Mouse (Mus musculus): ENCODE results near the gene Prdm16. TPM values are rescaled to one million over a fixed set of nuclear protein-coding genes. Genes with fewer than 3 reads are reported as not detected.

Gene Prdm16
- total RNA-seq, 2 experiments from 2014 or later: 12.0 to 15.3 TPM

DNA sequence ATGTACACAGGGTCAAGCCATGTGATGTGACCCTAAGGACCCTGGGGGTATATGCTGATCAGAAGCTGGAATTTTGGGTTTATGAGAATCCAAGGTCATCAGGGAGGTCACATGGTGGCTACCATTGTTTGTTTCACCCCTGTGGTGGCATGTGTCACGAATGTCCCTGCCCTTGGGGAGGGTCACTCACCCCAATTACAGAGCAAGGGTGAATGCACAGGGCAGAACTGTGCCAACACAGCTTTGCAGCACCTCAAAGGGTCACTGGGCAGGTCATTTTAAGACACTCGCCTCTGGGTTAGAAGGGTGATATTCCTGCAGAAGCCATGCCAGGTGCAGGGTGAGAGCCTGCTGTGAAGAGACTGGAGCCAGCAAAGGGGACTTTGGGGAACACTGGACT lies 206.9 kb downstream of the Prdm16 start:
- DNase-seq (ENCODE audit: low spot score in 2 of 2): no peak

DNA sequence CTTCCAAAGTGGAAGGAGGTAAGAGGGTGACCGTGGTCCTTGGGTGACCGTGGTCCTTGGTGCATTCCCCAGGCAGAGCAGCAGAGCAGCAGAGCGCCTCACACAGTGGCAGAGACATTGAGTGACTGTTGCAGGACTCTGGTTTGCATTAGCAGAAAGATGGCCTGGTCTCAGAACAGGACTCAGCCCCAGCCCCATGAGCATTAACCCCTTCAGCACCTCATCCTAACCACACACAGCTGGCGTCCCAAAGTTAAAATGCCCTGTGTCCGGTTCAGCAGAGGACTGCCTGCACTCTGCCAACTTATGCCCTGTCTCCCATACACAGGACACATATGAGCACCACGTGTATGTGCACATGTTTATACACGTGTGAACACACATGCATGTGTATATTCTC lies 209.8 kb downstream of the Prdm16 start:
- DNase-seq (ENCODE audit: low spot score in 2 of 2): no peak

DNA sequence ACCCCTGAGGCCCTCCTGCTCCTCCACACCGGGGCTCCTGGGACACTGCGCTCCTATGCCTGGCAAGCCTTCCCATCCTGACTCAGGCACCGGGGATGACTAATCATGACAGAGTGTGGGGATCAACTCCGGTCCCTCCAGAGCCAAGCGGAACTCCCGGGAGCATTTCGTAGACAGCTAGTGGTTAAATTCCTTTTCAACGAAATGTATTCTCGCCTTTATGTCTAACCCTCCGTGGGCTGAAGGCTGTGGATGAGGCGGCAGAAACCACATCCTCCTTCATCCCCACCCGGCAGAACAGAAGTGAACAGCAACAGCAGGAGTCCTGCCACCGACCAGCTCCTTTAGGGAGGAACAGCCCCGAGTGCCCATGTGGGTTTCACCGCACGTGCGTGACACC lies 211.4 kb downstream of the Prdm16 start:
- DNase-seq (ENCODE audit: low spot score in 2 of 2): no peak

DNA sequence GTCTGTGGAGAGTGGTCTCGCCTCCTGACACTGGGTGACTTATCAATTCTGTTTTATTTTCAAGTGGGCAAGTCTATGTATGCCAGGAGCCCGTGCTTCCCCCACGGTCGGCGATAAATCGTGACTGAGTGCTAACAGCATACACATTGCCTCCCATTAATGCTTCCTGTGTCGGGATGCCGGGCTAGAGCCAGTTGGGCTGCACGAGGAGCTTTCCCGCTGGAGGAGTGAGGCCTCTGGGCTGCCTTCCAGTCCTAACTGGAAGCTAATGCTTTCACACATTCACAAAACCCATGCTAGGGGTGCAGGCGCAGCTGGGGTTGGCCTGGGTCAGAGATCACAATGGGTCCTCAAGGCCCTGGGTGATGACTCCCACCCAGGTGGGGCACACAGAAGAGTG lies 212.0 kb downstream of the Prdm16 start:
- peak in 1 of 2 experiments; percentile 33 for DNase-seq (ENCODE audit: low spot score in 2 of 2)

DNA sequence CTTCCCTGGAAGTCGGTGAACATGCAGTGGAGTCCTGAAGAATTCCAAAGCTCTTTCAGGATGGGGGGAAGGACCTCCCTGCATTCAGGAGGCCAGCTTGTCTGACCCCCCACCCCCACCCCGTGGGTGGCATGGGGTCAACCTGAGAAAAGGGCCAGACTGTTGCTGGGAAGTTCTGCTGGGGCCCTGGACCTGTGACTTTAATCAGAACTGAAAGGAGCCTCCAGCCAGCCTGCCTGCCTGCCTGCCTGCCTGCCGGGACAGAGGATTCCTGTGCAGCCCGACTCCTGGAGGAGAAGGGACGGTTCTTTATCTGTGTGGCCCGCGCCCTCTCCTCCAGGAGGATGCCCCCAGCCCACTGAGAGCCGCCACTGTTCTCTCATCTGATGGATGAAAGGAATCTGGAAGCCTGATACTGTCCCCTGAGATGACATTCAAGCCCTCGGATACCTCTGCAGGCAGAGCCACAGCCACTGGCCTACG lies 214.2 kb downstream of the Prdm16 start:
- DNase-seq (ENCODE audit: low spot score in 2 of 2): no peak

DNA sequence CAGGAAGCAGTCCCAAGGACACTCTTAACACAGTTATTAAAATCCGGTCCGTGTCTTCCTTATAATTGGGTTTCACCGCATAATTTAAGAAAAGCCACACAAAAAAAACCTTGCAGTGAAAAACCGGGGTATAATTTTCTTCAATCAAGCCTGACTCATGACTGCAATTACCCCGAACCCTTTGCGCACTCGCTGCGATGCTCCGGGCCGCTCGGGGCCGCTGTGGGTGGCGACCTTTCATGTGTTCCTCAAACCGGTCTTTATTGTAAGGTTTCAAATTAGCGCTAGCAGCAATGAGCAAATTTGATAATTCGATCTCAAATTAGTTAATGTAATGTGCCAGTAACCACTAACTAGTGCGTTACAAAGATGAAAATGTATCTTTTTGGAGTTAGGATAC lies 215.9 kb downstream of the Prdm16 start:
- DNase-seq (ENCODE audit: low spot score in 2 of 2): no peak

GRCm38 (mm10) chr4:154419766-154420165 lies 216.9 kb downstream of the Prdm16 start:
- DNase-seq (ENCODE audit: low spot score in 2 of 2): no peak

GRCm38 (mm10) chr4:154418993-154419392 lies 217.7 kb downstream of the Prdm16 start:
- DNase-seq (ENCODE audit: low spot score in 2 of 2): no peak

DNA sequence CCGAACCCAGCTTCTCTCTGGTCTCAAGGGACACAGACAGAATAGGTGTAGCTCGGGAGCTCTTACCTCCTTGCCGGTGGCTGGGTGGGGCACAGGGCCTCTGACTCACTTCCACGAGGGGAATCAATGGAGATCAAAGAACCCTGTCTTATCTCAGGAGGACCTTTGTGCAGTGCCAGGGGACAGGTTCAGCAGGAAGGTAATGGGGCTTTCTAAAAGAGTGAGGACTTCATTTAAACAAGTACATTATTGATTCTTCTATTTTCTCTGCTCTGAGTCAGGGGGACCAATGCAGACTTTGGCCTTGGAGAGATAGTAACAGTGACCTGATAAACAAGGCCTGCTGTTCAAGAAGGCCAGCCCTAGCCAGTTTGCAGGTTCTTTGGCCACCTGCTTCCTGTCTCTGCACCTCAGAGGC lies 218.3 kb downstream of the Prdm16 start:
- no peak for DNase-seq (ENCODE audit: low spot score in 2 of 2)

GRCm38 (mm10) chr4:154416728-154417127 lies 219.9 kb downstream of the Prdm16 start:
- no peak for DNase-seq (ENCODE audit: low spot score in 2 of 2)

DNA sequence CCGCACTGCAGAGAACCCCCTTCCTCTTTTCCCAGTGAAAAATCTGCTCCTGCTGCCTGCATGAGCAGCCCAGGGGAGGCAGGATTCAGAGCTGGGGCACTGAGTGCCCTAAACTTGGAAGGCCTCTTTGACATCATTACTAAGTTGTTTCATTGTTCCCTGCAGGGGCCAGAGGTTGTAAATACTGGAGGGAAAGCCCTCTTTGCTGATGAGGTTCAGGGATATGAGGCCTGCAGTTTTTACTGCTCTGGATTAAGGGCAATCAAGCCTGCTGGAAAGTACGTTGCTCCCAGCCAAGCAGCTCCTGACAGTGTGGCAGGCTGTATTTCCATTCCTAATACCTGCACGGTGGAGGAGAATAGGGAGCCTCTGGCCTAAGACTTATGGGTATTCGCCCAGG lies 221.8 kb downstream of the Prdm16 start:
- no peak for DNase-seq (ENCODE audit: low spot score in 2 of 2)

DNA sequence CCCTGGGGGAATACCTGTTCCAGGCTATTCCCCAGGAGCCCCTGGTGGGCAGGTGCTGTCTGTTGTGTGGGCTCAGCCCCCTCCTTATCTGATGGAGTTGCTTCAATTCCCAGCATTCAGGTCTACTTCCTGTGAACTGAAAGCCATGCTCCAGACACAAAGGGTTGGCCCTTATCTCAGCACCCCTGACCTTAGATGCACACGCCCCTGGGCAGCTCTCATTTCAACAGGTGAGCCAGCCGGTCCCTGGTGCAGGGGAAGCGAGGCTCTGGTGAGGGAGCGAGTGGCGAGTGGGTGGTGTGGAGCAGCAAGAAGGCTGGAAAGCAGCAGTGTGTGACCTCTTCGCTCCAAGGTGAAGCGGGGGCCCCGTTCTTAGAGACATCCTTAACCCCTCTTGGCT lies 226.1 kb downstream of the Prdm16 start:
- no peak for DNase-seq (ENCODE audit: low spot score in 2 of 2)

DNA sequence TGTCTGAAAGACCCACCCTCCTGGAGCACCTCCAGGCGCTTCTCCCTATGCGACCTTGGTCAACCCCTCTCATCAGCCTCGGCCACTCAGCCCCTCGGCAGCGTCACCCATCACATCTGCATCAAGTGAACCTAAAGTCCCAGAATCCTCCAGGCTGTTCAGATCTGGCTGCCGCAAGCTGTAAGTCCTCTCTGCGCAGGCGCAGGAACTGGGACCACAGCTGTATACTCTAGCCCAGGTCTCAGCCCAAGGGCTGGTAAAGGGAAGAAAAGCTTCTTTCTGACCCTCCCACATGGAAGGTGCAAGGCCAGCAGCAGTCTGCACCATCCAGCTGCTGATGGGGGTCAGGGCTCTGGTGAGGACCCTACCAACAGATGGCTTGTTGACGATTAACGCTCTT lies 226.8 kb downstream of the Prdm16 start:
- DNase-seq (ENCODE audit: low spot score in 2 of 2): no peak

DNA sequence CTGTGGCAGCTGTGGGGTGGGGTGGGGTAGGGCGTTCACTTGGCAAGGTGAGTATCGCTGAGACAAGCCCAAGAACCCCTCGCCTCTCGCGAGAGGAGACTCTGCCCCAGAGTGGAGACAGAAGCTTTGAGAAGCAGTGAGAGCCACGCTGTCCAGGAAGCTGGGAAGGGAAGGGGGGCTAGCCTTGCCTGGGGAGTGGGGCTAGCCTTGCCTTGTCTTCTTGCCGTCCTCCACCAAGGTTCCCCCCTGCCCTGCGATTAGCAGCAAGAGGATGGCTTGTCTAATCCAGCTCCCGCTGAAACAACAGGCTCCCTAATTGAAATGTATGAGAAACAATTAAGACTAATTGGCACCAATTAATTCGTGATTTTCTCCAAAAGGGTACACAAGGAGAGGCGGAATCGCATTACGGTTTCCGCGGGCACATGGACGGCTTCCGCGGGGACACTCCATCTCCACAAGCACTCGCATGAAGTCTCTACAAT lies 227.4 kb downstream of the Prdm16 start:
- peak in 1 of 2 experiments; percentile 64 for DNase-seq (ENCODE audit: low spot score in 2 of 2)

GRCm38 (mm10) chr4:154402948-154403347 lies 233.7 kb downstream of the Prdm16 start:
- no peak for DNase-seq (ENCODE audit: low spot score in 2 of 2)

DNA sequence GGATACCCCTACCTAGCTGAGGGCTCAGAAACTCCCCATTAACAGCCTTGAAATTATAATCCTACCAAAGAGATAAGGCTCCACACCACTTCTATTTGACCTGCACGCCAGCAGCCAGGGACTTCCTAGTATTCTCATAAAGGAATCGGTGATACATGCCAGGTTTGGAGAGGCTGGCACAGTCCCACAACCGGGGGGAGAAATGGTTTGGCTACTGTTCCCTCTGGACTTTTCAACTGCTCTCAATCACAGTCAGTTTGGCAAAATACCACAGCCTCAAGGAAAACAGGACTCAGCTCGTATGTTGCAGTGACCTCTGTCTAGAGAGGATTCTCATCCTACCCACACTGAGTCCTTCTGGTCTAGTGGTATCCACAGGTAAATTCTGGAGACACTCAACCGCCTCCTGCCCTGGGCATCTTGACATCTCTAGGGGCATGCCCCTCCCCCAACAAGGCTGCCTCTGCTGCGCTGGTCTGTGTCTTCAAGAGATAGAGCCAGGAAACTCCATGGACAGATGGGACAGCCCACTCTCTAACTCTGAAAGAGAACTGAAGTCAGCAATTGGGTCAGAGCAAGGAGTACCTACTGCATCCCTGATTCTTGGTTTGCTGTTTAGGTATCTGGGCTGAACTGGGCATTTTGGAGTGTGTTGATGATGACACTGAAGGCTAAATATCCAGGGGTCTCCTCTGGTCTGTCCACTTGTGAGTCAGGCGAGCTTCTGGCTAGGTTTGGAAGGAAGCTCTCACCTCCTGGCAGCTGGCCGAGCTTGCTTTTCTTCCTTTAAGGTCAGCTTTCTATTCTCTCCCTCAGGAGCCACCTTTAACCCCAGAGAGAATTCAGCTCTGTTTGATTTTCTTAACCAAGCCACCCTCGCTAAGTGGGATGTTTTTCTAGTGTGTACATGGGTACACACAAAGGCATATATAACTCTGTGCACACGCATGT lies 234.4 kb downstream of the Prdm16 start:
- DNase-seq (ENCODE audit: low spot score in 2 of 2): peak in 1 of 2 experiments; percentile 57

DNA sequence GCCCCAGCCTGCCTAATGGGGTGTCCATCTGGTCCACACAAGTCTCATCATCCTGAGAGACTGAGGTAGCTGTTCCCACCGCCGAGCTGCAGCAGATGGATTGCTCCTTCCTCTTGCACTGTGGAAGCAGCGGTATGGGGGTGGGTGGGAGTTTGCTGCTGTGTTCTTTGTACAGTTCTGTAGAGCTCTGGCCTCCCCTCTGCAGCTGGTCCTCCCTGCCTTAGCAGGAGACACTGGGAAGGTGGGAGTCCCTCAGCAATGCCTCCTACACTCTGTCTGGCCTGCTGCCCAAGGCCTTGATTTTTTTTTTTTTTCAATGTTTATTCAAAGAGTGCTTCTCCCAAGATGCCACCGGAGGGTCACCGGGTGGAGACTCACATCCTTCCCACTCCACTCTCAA lies 235.3 kb downstream of the Prdm16 start:
- no peak for DNase-seq (ENCODE audit: low spot score in 2 of 2)

- no peak for DNase-seq (ENCODE audit: low spot score in 2 of 2)
Measured at GRCm38 (mm10) chr4:154400256-154401171, 236.2 kb downstream of the Prdm16 start.

GRCm38 (mm10) chr4:154399634-154400033 lies 237.0 kb downstream of the Prdm16 start:
- DNase-seq (ENCODE audit: low spot score in 2 of 2): no peak

- no peak for DNase-seq (ENCODE audit: low spot score in 2 of 2)
Measured at GRCm38 (mm10) chr4:154396652-154397301, 239.9 kb downstream of the Prdm16 start.

GRCm38 (mm10) chr4:154394123-154394722 lies 242.4 kb downstream of the Prdm16 start:
- peak in 1 of 2 experiments; percentile 58 for DNase-seq (ENCODE audit: low spot score in 2 of 2)
